Mouse (Mus musculus) CH12.LX (cell line): Measurements from ENCODE around the gene Tm4sf19. TPM values are rescaled to one million over a fixed set of nuclear protein-coding genes. Genes with fewer than 3 reads are reported as not detected.

Source experiments
- DNase-seq: peaks from one replicate; pipeline ENCODE4 v3.0.0-alpha.2; 2013; ENCODE audit errors: extremely low read depth
- H3K27ac ChIP-seq: 2 replicates; pipeline ENCODE4 v1.5.1; 2012; ENCODE audit warnings: low read depth, mild to moderate bottlenecking, control low read depth, moderate library complexity; ENCODE audit not compliant: insufficient read depth
- H3K27me3 ChIP-seq: replicated peaks from 2 replicates; pipeline ENCODE3; 2012; ENCODE audit warnings: inconsistent platforms
- H3K36me3 ChIP-seq, 2 experiments: replicated peaks in 1 of 2; 2 replicates each; pipeline versions ENCODE3 to v1.6.1; 2012; ENCODE audit warnings: inconsistent platforms in 1 of 2, low read length in 1 of 2, mild to moderate bottlenecking in 1 of 2, mixed read lengths in 1 of 2, moderate library complexity in 1 of 2; ENCODE audit not compliant: control insufficient read depth in 1 of 2, insufficient read depth in 1 of 2
- H3K4me1 ChIP-seq, 2 experiments: 2 replicates each; pipeline ENCODE4 v1.6.1; 2012; ENCODE audit warnings: inconsistent platforms in 1 of 2, moderate library complexity in 1 of 2; ENCODE audit not compliant: insufficient read depth in 2 of 2, control insufficient read depth in 1 of 2
- H3K4me2 ChIP-seq: 2 replicates; pipeline ENCODE4 v1.6.1; 2012; ENCODE audit warnings: low read depth, mild to moderate bottlenecking, control low read depth; ENCODE audit not compliant: poor library complexity, insufficient read depth, severe bottlenecking
- H3K4me3 ChIP-seq, 3 experiments: fragments of 150-350 bp in 1 of 3; sonication (generic) in 1 of 3; replicated peaks in 1 of 3; 2 replicates each; pipeline versions ENCODE3 to v1.5.1; 2011 to 2012; ENCODE audit warnings: low read depth in 2 of 3, low read length in 2 of 3, mild to moderate bottlenecking in 2 of 3, moderate library complexity in 2 of 3, control low read depth in 1 of 3, improper control_type of control experiment in 1 of 3, inconsistent platforms in 1 of 3, mixed read lengths in 1 of 3; ENCODE audit not compliant: poor library complexity in 1 of 3
- H3K79me2 ChIP-seq: replicated peaks from 2 replicates; pipeline ENCODE4 v1.6.1; 2012; ENCODE audit warnings: mild to moderate bottlenecking, moderate library complexity; ENCODE audit not compliant: control insufficient read depth, poor library complexity, insufficient read depth, severe bottlenecking; ENCODE audit errors: extremely low read depth
- H3K9ac ChIP-seq: 2 replicates; pipeline ENCODE4 v1.6.1; 2012; ENCODE audit warnings: low read depth, mild to moderate bottlenecking, control low read depth, moderate library complexity; ENCODE audit not compliant: insufficient read depth
- H3K9me3 ChIP-seq: replicated peaks from 2 replicates; pipeline ENCODE3; 2012; ENCODE audit warnings: low read length, inconsistent platforms, mixed read lengths
- BHLHE40 ChIP-seq: IDR thresholded peaks from 2 replicates; pipeline ENCODE4 v1.6.1; 2011; ENCODE audit warnings: mild to moderate bottlenecking, low read depth, low read length, improper control_type of control experiment
- CHD2 ChIP-seq: IDR thresholded peaks from 2 replicates; pipeline ENCODE4 v1.6.1; 2011; ENCODE audit warnings: low read length, improper control_type of control experiment
- CTCF ChIP-seq, 2 experiments: IDR thresholded peaks in 1 of 2; conservative IDR thresholded peaks in 1 of 2; 2 replicates each; pipeline ENCODE4 v1.5.1; 2011 to 2012; ENCODE audit warnings: low read depth in 2 of 2, low read length in 2 of 2, improper control_type of control experiment in 1 of 2, inconsistent platforms in 1 of 2, mild to moderate bottlenecking in 1 of 2, moderate library complexity in 1 of 2
- E2F4 ChIP-seq: IDR thresholded peaks from 2 replicates; pipeline ENCODE4 v1.6.1; 2011; ENCODE audit warnings: low read depth, low read length, improper control_type of control experiment; ENCODE audit not compliant: insufficient replicate concordance
- ELF1 ChIP-seq: IDR thresholded peaks from 2 replicates; pipeline ENCODE4 v1.6.1; 2014; ENCODE audit warnings: low read depth, mild to moderate bottlenecking, inconsistent platforms, low read length, improper control_type of control experiment
- EP300 ChIP-seq: IDR thresholded peaks from 2 replicates; pipeline ENCODE4 v1.6.1; 2011; ENCODE audit warnings: low read length, improper control_type of control experiment
- ETS1 ChIP-seq: conservative IDR thresholded peaks from 2 replicates; pipeline ENCODE4 v1.6.1; 2012; ENCODE audit warnings: low read depth, mild to moderate bottlenecking, inconsistent platforms, low read length, improper control_type of control experiment, moderate library complexity
- IRF4 ChIP-seq: IDR thresholded peaks from 2 replicates; pipeline ENCODE4 v1.6.1; 2014; ENCODE audit warnings: low read depth, mild to moderate bottlenecking, inconsistent platforms, low read length, improper control_type of control experiment
- JUN ChIP-seq: IDR thresholded peaks from 2 replicates; pipeline ENCODE4 v1.6.1; 2011; ENCODE audit warnings: low read depth, mild to moderate bottlenecking, low read length, improper control_type of control experiment, moderate library complexity; ENCODE audit not compliant: insufficient read depth
- JUND ChIP-seq: conservative IDR thresholded peaks from 2 replicates; pipeline ENCODE4 v1.6.1; 2011; ENCODE audit warnings: low read depth, low read length, improper control_type of control experiment
- KAT2A ChIP-seq: IDR thresholded peaks from 2 replicates; pipeline ENCODE4 v1.6.1; 2012; ENCODE audit warnings: low read length, improper control_type of control experiment, inconsistent platforms; ENCODE audit not compliant: insufficient replicate concordance
- MAFK ChIP-seq: IDR thresholded peaks from 2 replicates; pipeline ENCODE4 v1.6.1; 2011; ENCODE audit warnings: low read length, improper control_type of control experiment; ENCODE audit not compliant: insufficient replicate concordance
- MAZ ChIP-seq: IDR thresholded peaks from 2 replicates; pipeline ENCODE4 v1.6.1; 2012; ENCODE audit warnings: low read depth, mild to moderate bottlenecking, inconsistent platforms, low read length, improper control_type of control experiment, moderate library complexity
- MEF2A ChIP-seq: IDR thresholded peaks from 2 replicates; pipeline ENCODE4 v1.6.1; 2014; ENCODE audit warnings: low read depth, mild to moderate bottlenecking, inconsistent platforms, low read length, improper control_type of control experiment, borderline replicate concordance
- MYC ChIP-seq: IDR thresholded peaks from 2 replicates; pipeline ENCODE4 v1.6.1; 2011; ENCODE audit warnings: low read depth, mild to moderate bottlenecking, improper control_type of control experiment, low read length
- NELFE ChIP-seq: IDR thresholded peaks from 2 replicates; pipeline ENCODE4 v1.6.1; 2011; ENCODE audit warnings: low read depth, low read length, improper control_type of control experiment
- RCOR1 ChIP-seq: conservative IDR thresholded peaks from 2 replicates; pipeline ENCODE4 v1.6.1; 2012; ENCODE audit warnings: low read depth, mild to moderate bottlenecking, inconsistent platforms, low read length, improper control_type of control experiment
- SIN3A ChIP-seq: IDR thresholded peaks from 2 replicates; pipeline ENCODE4 v1.6.1; 2012; ENCODE audit warnings: low read length, improper control_type of control experiment, inconsistent platforms
- SMC3 ChIP-seq: IDR thresholded peaks from 2 replicates; pipeline ENCODE4 v1.6.1; 2011; ENCODE audit warnings: low read depth, low read length, improper control_type of control experiment
- TBP ChIP-seq: conservative IDR thresholded peaks from 2 replicates; pipeline ENCODE4 v1.6.1; 2011; ENCODE audit warnings: low read depth, low read length, improper control_type of control experiment
- UBTF ChIP-seq: IDR thresholded peaks from 2 replicates; pipeline ENCODE4 v1.6.1; 2012; ENCODE audit warnings: low read depth, mild to moderate bottlenecking, inconsistent platforms, low read length, improper control_type of control experiment, moderate library complexity
- USF1 ChIP-seq: IDR thresholded peaks from 2 replicates; pipeline ENCODE4 v1.6.1; 2014; ENCODE audit warnings: low read depth, mild to moderate bottlenecking, inconsistent platforms, low read length, improper control_type of control experiment
- ZNF384 ChIP-seq: IDR thresholded peaks from 2 replicates; pipeline ENCODE4 v1.6.1; 2012; ENCODE audit warnings: low read depth, low read length, improper control_type of control experiment, inconsistent platforms
- dilution Hi-C: fragments of 300-500 bp; cut with MboI; formaldehyde crosslinking; loops from 2 replicates; pipeline ENCODE4 v1.14.3; 2020; ENCODE audit warnings: low sequenced_read_pairs; ENCODE audit not compliant: extremely low pct_unique_long_range_greater_than_20kb, extremely low pct_ligation_motif_present
- in situ Hi-C: fragments of 300-500 bp; cut with MboI; formaldehyde crosslinking; loops from 3 replicates; pipeline ENCODE4 v1.14.3; 2019; ENCODE audit warnings: low sequenced_read_pairs, low pct_ligation_motif_present, low pct_unique_long_range_greater_than_20kb, mixed read lengths
- polyA plus RNA-seq: library from polyadenylated mRNA; unstranded; fragments of >175 nt; gene quantifications from 2 replicates; pipeline ENCODE4 v1.2.1, GENCODE M21; 2012; ENCODE audit warnings: low read depth; ENCODE audit not compliant: insufficient read length
- total RNA-seq, 2 experiments: library from RNA; depleted of rRNA; stranded (reverse); fragments of 300-350 nt in 1 of 2; fragments of >200 nt in 1 of 2; gene quantifications; 2 replicates each; pipeline ENCODE4 v1.2.3; 2012 to 2014

Tm4sf19 gene
- total and polyA plus RNA-seq, 3 experiments = 0.25 to 1.3 (median 0.78) TPM

- H3K4me2 ChIP-seq = no peak overlapping the region
- peaks cover 8 to 21% of the 10 kb centered on the region in 2 experiments for H3K36me3 ChIP-seq
- H3K4me1 ChIP-seq = peaks cover 17 to 31% of the 10 kb centered on the region in 2 experiments; a peak in 3 of 4 replicates
- no peaks in the 10 kb centered on the region for H3K9me3 ChIP-seq
- H3K79me2 ChIP-seq = no peaks in the 10 kb centered on the region; the same call in 1 of the 2 replicates
- in situ Hi-C loops = no loop called here
- H3K9ac ChIP-seq = no peak overlapping the region
- H3K27me3 ChIP-seq = no peaks in the 10 kb centered on the region
- TF ChIP-seq CHD2 (no peak; the same call in 1 of the 2 replicates), IRF4 (no peak), USF1 (no peak), CTCF (conservative IDR thresholded peaks at IDR 0.05 in 1 of 2, IDR thresholded peaks at IDR 0.05 in 1 of 2; ENCODE audit: low read depth in 2 of 2, low read length in 2 of 2) (no peak), RCOR1 (no peak), EP300 (peak; percentile 72), ETS1 (peak; percentile 27), UBTF (no peak)
- peak; percentile 30 for DNase-seq
- no peak overlapping the region for H3K27ac ChIP-seq
- dilution Hi-C loops = no loop called here
- no peak overlapping the region for H3K4me3 ChIP-seq
Observed at GRCm38 (mm10) chr16:32395679-32396540, 4.4 kb upstream of the Tm4sf19 start.

- Histone ChIP-seq H3K4me2 (no peak overlapping the region), H3K79me2 (no peaks in the 10 kb centered on the region; the same call in 1 of the 2 replicates), H3K27ac (no peak overlapping the region), H3K9ac (no peak overlapping the region), H3K27me3 (no peaks in the 10 kb centered on the region), H3K4me3 (no peak overlapping the region), H3K4me1 (peaks cover 21 to 37% of the 10 kb centered on the region in 2 experiments; a peak in 3 of 4 replicates), H3K9me3 (no peaks in the 10 kb centered on the region), H3K36me3 (peaks cover 4 to 16% of the 10 kb centered on the region in 2 experiments)
- in situ Hi-C loops = no loop called here
- no peak for DNase-seq
- dilution Hi-C loops = no loop called here
- no peak for TF ChIP-seq SIN3A
- no peak for TF ChIP-seq NELFE
- TF ChIP-seq JUND = no peak
- TF ChIP-seq CTCF (conservative IDR thresholded peaks at IDR 0.05 in 1 of 2, IDR thresholded peaks at IDR 0.05 in 1 of 2; ENCODE audit: low read depth in 2 of 2, low read length in 2 of 2) = no peak
- no peak for TF ChIP-seq SMC3
- no peak for TF ChIP-seq TBP
- TF ChIP-seq BHLHE40 = no peak
- no peak for TF ChIP-seq USF1
- TF ChIP-seq ZNF384 = no peak
- TF ChIP-seq MYC = no peak
- no peak for TF ChIP-seq MEF2A
- TF ChIP-seq E2F4 = no peak
- TF ChIP-seq ELF1 = no peak
- TF ChIP-seq MAFK = no peak
- TF ChIP-seq UBTF = no peak
- TF ChIP-seq KAT2A = no peak
- no peak for TF ChIP-seq MAZ
- TF ChIP-seq JUN = no peak
Observed at GRCm38 (mm10) chr16:32396541-32396835, 3.8 kb upstream of the Tm4sf19 start.
